Comparison of ENCODE assay signal across 19 mouse cellular contexts in genomic region chr5:30108233-30108632, GRCm38 (mm10). TPM values are rescaled to one million over a fixed set of nuclear protein-coding genes. Genes with fewer than 3 reads are reported as not detected.
A peak's percentile ranks its signal among the peaks of the same experiment; 100 is the strongest.
DNase-seq lines count a peak whose midpoint lies in the region; ATAC-seq lines count a peak whose summit lies in the region.
"Had no signal": no experiment of that assay in that cellular context is flagged by ENCODE, and none has a peak within 500 bp of the region (broad histone marks: within the 10 kb centered on the region; RNA-seq: fewer than 3 reads in every experiment).

No protein-coding gene starts in this region.

- WGBS in hindbrain, embryonic 10.5 days, result 55% methylated on average over 6 of the region's 6 CpGs
- WGBS in midbrain, embryonic 11.5 days, result 54% methylated on average over 6 of the region's 6 CpGs

- H3K27me3 ChIP-seq in hindbrain, embryonic 10.5 days (ENCODE audit: insufficient read depth, poor library complexity, severe bottlenecking), result peaks cover 87% of the 10 kb centered on the region
- peaks cover 6% of the 10 kb centered on the region; the same call in 1 of the 2 replicates for H3K27me3 ChIP-seq in midbrain, embryonic 11.5 days (ENCODE audit: control insufficient read depth, insufficient read depth, low read length)

- DNase-seq in right cerebral cortex, postnatal 10 days (ENCODE audit: low spot score in 2 of 2), result peak; percentile 18 to 20
- DNase-seq in right cerebral cortex, postnatal 36 days (ENCODE audit: low spot score in 2 of 2), result no peak
- DNase-seq in hindbrain, embryonic 10.5 days (ENCODE audit: low spot score), result no peak
- peak; percentile 84 for DNase-seq in midbrain, embryonic 11.5 days (ENCODE audit: low spot score, missing footprints)
- no peak for DNase-seq in retina, embryonic 14.5 days (ENCODE audit: low spot score)
- DNase-seq in left cerebral cortex, adult 8-10 months (ENCODE audit: low spot score in 2 of 2), result no peak
- no peak for DNase-seq in right cerebral cortex, adult 2 months (ENCODE audit: low spot score in 2 of 2)
- DNase-seq: heart, postnatal 10 days; kidney, adult 2 months; liver; right cerebral cortex, adult 18-20 months had no signal

- H3K4me3 ChIP-seq in hindbrain, embryonic 10.5 days, result peak overlapping the region; percentile 60
- H3K4me3 ChIP-seq in midbrain, embryonic 11.5 days (ENCODE audit: low read depth, low read length), result no peak overlapping the region
- H3K4me3 ChIP-seq: heart, adult 2 months; left cerebral cortex, adult 2 months; lung, embryonic 15.5 days had no signal

- H3K27ac ChIP-seq in hindbrain, embryonic 10.5 days, result peak overlapping the region; percentile 93
- H3K27ac ChIP-seq in midbrain, embryonic 11.5 days (ENCODE audit: low read depth, low read length), result peak overlapping the region; percentile 78
- H3K27ac ChIP-seq: heart, adult 2 months; left cerebral cortex, adult 2 months; lung, embryonic 15.5 days had no signal

- ATAC-seq in midbrain, embryonic 11.5 days (ENCODE audit: low FRiP score), result no peak
- ATAC-seq: activated CD4-positive, CD25-positive, alpha-beta regulatory T cell, adult 4 months had no signal

- H3K36me3 ChIP-seq in hindbrain, embryonic 10.5 days, result 0 out of 2 replicates have a peak, but pooled peaks cover 11% of the 10 kb centered on the region
- no peaks in the 10 kb centered on the region for H3K36me3 ChIP-seq in midbrain, embryonic 11.5 days (ENCODE audit: control insufficient read depth, insufficient read depth, low read length)
- H3K36me3 ChIP-seq: lung, embryonic 15.5 days had no signal

- peaks cover 78% of the 10 kb centered on the region for H3K4me1 ChIP-seq in hindbrain, embryonic 10.5 days (replicated peaks)
- peaks cover 58% of the 10 kb centered on the region for H3K4me1 ChIP-seq in midbrain, embryonic 11.5 days (ENCODE audit: control insufficient read depth, insufficient read depth, low read length)

- no peaks in the 10 kb centered on the region for H3K9me3 ChIP-seq in hindbrain, embryonic 10.5 days
- no peaks in the 10 kb centered on the region for H3K9me3 ChIP-seq in midbrain, embryonic 11.5 days (ENCODE audit: control insufficient read depth, low read length)
- H3K9me3 ChIP-seq: lung, embryonic 15.5 days had no signal

- H3K9ac ChIP-seq in midbrain, embryonic 11.5 days (ENCODE audit: low read length), result peak overlapping the region; percentile 28; the same call in 1 of the 2 replicates
- H3K9ac ChIP-seq: lung, embryonic 15.5 days had no signal

- H3K4me2 ChIP-seq in midbrain, embryonic 11.5 days, result peak overlapping the region; percentile 94
- H3K4me2 ChIP-seq: lung, embryonic 15.5 days had no signal

RNA-seq across cellular contexts. Expression of gene 3110082J24Rik, which starts 2.3 kb away (rescaled TPM):
- polyA plus RNA-seq in hindbrain, embryonic 10.5 days (2016; fragmentation: Nextera tagmentation; extraction: Ambion mirVana), result 2.2 and 4.9 TPM in 2 replicates
- 3.7 and 4.5 TPM in 2 replicates for polyA plus RNA-seq in midbrain, embryonic 11.5 days (2014; fragmentation: Nextera tagmentation; extraction: Ambion mirVana)
- 1 to 10 TPM; 1.1 to 2.1 (median 1.4) TPM for total RNA-seq in left cerebral cortex, adult 8-10 months (2022)
- total RNA-seq: adrenal gland, postnatal 4 days; heart, adult 2 months; heart, postnatal 10 days; neutrophil, adult 5-6 weeks had no signal
- polyA plus RNA-seq: activated CD4-positive, CD25-positive, alpha-beta regulatory T cell, adult 4 months; heart, adult 2 months; kidney, adult 2 months; large intestine, adult 2 months; lung, embryonic 15.5 days; testis, adult 2 months had no signal

RNA-seq across cellular contexts. Expression of gene Garem2, which starts 3.3 kb away (rescaled TPM):
- 7.2 and 22.7 TPM in 2 replicates for polyA plus RNA-seq in hindbrain, embryonic 10.5 days (2016; fragmentation: Nextera tagmentation; extraction: Ambion mirVana)
- 14.3 and 15.3 TPM in 2 replicates for polyA plus RNA-seq in midbrain, embryonic 11.5 days (2014; fragmentation: Nextera tagmentation; extraction: Ambion mirVana)
- total RNA-seq in left cerebral cortex, adult 8-10 months (2022), result 10 to 100 TPM; 12.2 to 14.9 (median 12.7) TPM
- total RNA-seq: neutrophil, adult 5-6 weeks had no signal
- polyA plus RNA-seq: activated CD4-positive, CD25-positive, alpha-beta regulatory T cell, adult 4 months had no signal

RNA-seq across cellular contexts. Expression of gene Tyms, which starts 34.8 kb away (rescaled TPM):
- 254 and 300 TPM in 2 replicates for polyA plus RNA-seq in hindbrain, embryonic 10.5 days (2016; fragmentation: Nextera tagmentation; extraction: Ambion mirVana)
- 268 and 278 TPM in 2 replicates for polyA plus RNA-seq in midbrain, embryonic 11.5 days (2014; fragmentation: Nextera tagmentation; extraction: Ambion mirVana)
- total RNA-seq in left cerebral cortex, adult 8-10 months (2022), result 1 to 10 TPM; 2.1 to 4.6 (median 2.9) TPM

RNA-seq across cellular contexts. Expression of gene Hadha, which starts 46.7 kb away (rescaled TPM):
- 93.9 and 94.9 TPM in 2 replicates for polyA plus RNA-seq in hindbrain, embryonic 10.5 days (2016; fragmentation: Nextera tagmentation; extraction: Ambion mirVana)
- polyA plus RNA-seq in midbrain, embryonic 11.5 days (2014; fragmentation: Nextera tagmentation; extraction: Ambion mirVana), result 75.1 and 87.0 TPM in 2 replicates
- total RNA-seq in left cerebral cortex, adult 8-10 months (2022), result 10 to 100 TPM; 65.3 to 74.6 (median 68.4) TPM

RNA-seq across cellular contexts. Expression of gene Hadhb, which starts 46.8 kb away (rescaled TPM):
- polyA plus RNA-seq in hindbrain, embryonic 10.5 days (2016; fragmentation: Nextera tagmentation; extraction: Ambion mirVana), result 93.0 and 100 TPM in 2 replicates
- 107 and 114 TPM in 2 replicates for polyA plus RNA-seq in midbrain, embryonic 11.5 days (2014; fragmentation: Nextera tagmentation; extraction: Ambion mirVana)
- 100 to 1,000 TPM in 1 of 4 experiments, 10 to 100 TPM in 3; 88.5 to 103 (median 92.6) TPM for total RNA-seq in left cerebral cortex, adult 8-10 months (2022)

Comparison
In these comparisons a context has a peak if more than half of its experiments do, and no peak if none do; other contexts are left out.
1. DNase-seq: peak in right cerebral cortex, postnatal 10 days (2 of 2) and midbrain, embryonic 11.5 days (single experiment); none in right cerebral cortex, postnatal 36 days (0 of 2), hindbrain, embryonic 10.5 days (single experiment), retina, embryonic 14.5 days (single experiment), left cerebral cortex, adult 8-10 months (0 of 2) and right cerebral cortex, adult 2 months (0 of 2).